Mouse (Mus musculus) splenic B cell, adult 2 months (primary cell): ENCODE measurements around the gene Gorasp2.

Experiments used
- DNase-seq: peaks from one replicate; pipeline ENCODE4 v3.0.0-alpha.2; 2011; ENCODE audit warnings: low read depth, low spot score
- H3K27me3 ChIP-seq: 2 replicates; pipeline ENCODE4 v1.6.1; 2012; ENCODE audit warnings: mild to moderate bottlenecking, low read length, moderate library complexity, mixed read lengths; ENCODE audit not compliant: control insufficient read depth, poor library complexity, insufficient read depth, severe bottlenecking
- H3K36me3 ChIP-seq: 2 replicates; pipeline ENCODE4 v1.6.1; 2012; ENCODE audit warnings: mild to moderate bottlenecking, low read length, moderate library complexity, mixed read lengths; ENCODE audit not compliant: control insufficient read depth, poor library complexity, insufficient read depth, severe bottlenecking

Gene Gorasp2

GRCm38 (mm10) chr2:70640968-70641367, 20.4 kb upstream of the Gorasp2 start:
- Histone ChIP-seq H3K27me3 (no peaks in the 10 kb centered on the region), H3K36me3 (no peaks in the 10 kb centered on the region)
- DNase-seq, result no peak

DNA sequence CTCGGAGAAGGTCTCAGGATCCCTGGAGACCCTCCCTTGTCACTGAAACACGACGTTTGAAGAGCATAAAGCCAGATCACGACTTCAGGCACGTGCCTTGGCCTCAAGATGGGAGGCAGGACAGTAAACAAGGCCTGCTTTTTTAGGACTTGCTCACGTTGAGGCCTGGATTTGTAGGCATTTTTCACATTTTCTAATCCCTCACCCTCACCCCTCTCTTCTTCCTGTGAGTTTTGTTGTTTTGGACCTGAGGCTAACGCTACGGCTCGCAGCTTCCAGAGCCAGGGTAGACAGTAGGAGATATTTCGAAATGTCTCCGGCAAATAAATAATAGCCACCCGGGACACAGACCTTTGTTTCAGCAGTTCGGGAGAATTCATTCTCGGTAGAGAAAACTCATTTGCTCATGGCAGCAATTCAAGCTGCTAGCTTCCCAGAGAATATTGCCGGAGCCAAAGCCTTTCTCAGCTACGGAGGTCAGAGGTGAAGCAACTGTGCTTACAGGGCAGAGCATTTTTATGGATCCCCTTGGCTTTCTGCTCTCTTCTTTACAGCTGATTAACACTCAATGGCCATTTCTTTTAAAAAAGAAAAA, 18.3 kb upstream of the Gorasp2 start:
- Histone ChIP-seq H3K36me3 (no peaks in the 10 kb centered on the region), H3K27me3 (no peaks in the 10 kb centered on the region)
- DNase-seq, result no peak

GRCm38 (mm10) chr2:70645266-70645780, 16.1 kb upstream of the Gorasp2 start:
- no peaks in the 10 kb centered on the region for H3K36me3 ChIP-seq
- no peaks in the 10 kb centered on the region for H3K27me3 ChIP-seq
- DNase-seq, result no peak

DNA sequence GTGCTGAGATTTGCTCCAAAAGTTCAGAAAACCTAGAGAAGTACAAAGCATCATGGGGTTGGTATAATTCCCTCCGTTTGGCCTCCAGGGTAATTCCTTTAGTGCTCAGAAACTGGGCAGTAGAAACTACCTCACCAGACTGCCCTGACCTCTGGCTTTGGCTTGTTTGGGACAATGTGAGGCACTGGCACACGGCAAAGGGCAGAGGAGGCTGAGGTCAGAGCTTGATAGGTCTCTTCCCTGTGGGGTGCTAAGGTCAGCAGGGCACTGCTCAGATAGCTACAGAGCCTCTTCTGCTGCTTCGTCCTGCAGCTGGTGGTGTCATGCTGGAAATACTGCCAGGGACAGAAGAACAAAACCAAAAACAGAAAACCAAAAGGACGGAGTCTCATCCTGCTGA, 13.7 kb upstream of the Gorasp2 start:
- H3K27me3 ChIP-seq, result no peaks in the 10 kb centered on the region
- no peak for DNase-seq
- H3K36me3 ChIP-seq, result no peaks in the 10 kb centered on the region

GRCm38 (mm10) chr2:70648271-70648670, 13.1 kb upstream of the Gorasp2 start:
- DNase-seq, result no peak
- H3K27me3 ChIP-seq, result no peaks in the 10 kb centered on the region

DNA sequence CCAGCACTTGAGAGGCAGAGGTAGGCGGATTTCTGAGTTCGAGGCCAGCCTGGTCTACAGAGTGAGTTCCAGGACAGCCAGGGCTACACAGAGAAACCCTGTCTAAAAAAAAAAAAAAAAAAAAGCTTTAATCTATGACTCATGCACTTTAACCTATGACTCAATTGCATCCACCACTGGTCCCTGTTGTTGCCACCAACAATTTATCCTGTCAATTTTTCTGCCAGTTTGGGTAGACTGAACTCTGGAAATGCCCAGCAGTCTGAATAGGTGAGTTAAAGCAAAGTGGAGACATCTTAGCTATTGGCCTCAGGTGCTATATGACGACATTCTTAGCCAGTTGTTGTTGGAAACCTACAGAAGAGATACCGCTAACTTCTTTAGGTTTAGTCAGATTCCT, 11.9 kb upstream of the Gorasp2 start:
- no peak for DNase-seq
- Histone ChIP-seq H3K36me3 (no peaks in the 10 kb centered on the region), H3K27me3 (no peaks in the 10 kb centered on the region)

More at GRCm38 (mm10) chr2:70648271-70648670, 13.1 kb upstream of the Gorasp2 start:
- no peaks in the 10 kb centered on the region for H3K36me3 ChIP-seq

DNA sequence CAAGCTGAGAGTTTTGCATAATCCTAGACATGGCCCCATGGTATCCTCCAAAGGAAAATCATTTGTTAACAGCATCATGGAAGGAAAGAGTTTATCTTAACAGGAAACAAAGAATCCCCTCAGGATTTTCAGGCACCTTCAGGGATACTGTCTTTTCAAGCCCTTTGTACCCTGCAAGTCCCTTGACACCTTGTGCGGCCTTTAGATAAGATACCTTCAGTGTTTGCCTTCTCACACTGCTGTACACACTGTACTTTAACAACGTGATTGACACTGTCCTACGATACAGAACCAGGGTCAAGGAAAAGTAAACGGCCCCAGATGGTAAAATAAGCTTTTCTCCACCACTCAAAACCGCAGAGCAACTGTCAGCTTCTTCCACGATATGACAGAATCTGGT, 9.6 kb upstream of the Gorasp2 start:
- Histone ChIP-seq H3K27me3 (no peaks in the 10 kb centered on the region), H3K36me3 (no peaks in the 10 kb centered on the region)
- no peak for DNase-seq

GRCm38 (mm10) chr2:70657083-70657482, 4.3 kb upstream of the Gorasp2 start:
- Histone ChIP-seq H3K27me3 (no peaks in the 10 kb centered on the region), H3K36me3 (no peaks in the 10 kb centered on the region)
- DNase-seq, result no peak

- H3K27me3 ChIP-seq, result no peaks in the 10 kb centered on the region
- DNase-seq, result peak; percentile 23
Observed at GRCm38 (mm10) chr2:70661715-70662495, 529 bp downstream of the Gorasp2 start, which contains the start of gene Gm26558. Gene Gm26558, minus strand, starts transcription at chr2:70662108.

DNA sequence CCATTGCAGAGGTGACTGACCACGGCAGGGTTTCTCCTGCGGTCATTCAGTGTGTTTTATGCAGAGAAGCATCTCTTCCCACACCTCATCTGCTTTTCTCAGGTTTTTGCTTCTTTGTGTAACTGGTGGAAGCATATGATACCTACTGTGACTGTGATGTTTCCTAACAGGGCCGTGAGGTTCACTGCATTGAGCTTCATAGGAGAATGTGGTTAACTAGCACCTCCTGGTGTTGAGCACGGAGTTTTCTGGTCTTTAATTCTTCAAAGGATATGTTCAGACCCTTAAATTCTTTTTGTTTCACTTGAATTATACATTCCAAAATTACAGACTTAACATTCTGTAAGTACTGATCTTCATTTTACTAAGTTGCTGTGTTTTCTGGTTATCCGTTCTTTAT, 2.4 kb downstream of the Gorasp2 start:
- Histone ChIP-seq H3K36me3 (no peaks in the 10 kb centered on the region), H3K27me3 (no peaks in the 10 kb centered on the region)
- peak; percentile 70 for DNase-seq

More at GRCm38 (mm10) chr2:70661715-70662495, 529 bp downstream of the Gorasp2 start, which contains the start of gene Gm26558:
- no peaks in the 10 kb centered on the region for H3K36me3 ChIP-seq

DNA sequence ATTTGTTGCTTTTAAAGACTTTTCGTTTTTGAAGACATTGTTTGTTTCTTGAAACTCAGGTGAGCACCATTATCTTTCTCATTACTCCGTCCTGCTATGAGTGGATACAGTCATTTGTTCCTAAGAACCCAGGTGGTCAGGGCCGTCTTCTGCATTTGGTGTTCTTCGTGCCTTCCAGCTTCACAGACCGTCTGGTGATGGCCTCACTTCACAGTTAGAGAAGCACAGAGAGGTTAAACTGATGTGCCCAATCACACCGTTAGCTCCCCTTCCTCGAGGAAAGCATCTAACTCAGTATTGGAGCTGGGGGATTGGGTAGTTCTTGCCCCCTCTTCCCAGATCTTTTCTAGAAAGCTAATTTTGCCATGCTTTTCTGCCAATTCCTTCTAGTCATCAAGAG, 5.6 kb downstream of the Gorasp2 start:
- no peak for DNase-seq
- Histone ChIP-seq H3K27me3 (no peaks in the 10 kb centered on the region), H3K36me3 (no peaks in the 10 kb centered on the region)

DNA sequence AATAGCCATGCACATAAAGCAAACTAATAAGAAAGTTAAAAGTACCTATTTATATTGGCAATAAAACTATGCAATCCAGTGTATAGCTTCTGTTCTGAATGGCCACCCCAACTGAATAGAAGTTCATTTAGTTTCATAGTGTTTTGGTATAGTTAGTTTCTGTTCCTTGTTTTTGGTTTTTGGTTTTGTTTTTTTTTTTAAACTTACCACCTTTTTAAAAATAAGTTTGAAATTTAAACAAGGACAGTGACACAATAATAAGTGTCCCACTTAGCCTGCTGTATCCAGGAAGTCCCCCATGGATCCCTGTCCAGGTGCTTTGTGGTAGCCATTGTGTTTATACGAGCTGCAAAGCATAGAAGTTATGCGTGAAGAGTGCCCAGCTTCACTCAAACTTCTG, 7.9 kb downstream of the Gorasp2 start:
- no peaks in the 10 kb centered on the region for H3K27me3 ChIP-seq
- no peaks in the 10 kb centered on the region for H3K36me3 ChIP-seq
- DNase-seq, result peak; percentile 40

GRCm38 (mm10) chr2:70669896-70670295, 8.5 kb downstream of the Gorasp2 start:
- no peak for DNase-seq
- no peaks in the 10 kb centered on the region for H3K27me3 ChIP-seq

DNA sequence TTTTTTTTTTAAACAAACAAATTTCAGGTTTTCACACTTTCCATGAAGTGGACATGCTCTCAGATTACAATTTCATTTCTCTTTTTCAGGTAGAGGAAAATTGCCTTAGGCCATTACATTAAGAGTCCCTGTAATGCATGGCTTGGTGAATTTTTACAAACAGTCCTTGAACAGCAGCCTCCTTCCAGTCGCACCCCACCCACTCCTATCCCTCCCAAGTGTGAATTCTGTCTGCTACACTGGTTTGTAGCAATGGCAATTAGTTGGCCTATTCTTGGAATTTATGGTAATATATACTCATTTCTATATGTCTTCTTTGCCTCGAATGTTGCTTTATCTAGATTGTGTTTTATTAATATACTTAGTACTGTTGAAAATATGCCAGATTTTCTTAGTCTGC, 11.1 kb downstream of the Gorasp2 start:
- Histone ChIP-seq H3K27me3 (no peaks in the 10 kb centered on the region), H3K36me3 (no peaks in the 10 kb centered on the region)
- no peak for DNase-seq

More at GRCm38 (mm10) chr2:70669896-70670295, 8.5 kb downstream of the Gorasp2 start:
- H3K36me3 ChIP-seq, result no peaks in the 10 kb centered on the region

- H3K36me3 ChIP-seq, result peaks cover 3% of the 10 kb centered on the region
- no peaks in the 10 kb centered on the region for H3K27me3 ChIP-seq
- peak; percentile 56 for DNase-seq
Observed at GRCm38 (mm10) chr2:70673445-70674126, 12.2 kb downstream of the Gorasp2 start.
